Mouse (Mus musculus) right cerebral cortex, postnatal 4 days (tissue): ENCODE measurements at regions not wholly inside any gene's neighbourhood (a gene's known extent, or its start where the extent isn't known, plus 50 kb on each side); places are given as distances from the start of the nearest gene placed in this dataset.

ENCODE experiments used
- DNase-seq: peaks from one replicate; pipeline ENCODE4 v3.0.0-alpha.2; 2022

DNA sequence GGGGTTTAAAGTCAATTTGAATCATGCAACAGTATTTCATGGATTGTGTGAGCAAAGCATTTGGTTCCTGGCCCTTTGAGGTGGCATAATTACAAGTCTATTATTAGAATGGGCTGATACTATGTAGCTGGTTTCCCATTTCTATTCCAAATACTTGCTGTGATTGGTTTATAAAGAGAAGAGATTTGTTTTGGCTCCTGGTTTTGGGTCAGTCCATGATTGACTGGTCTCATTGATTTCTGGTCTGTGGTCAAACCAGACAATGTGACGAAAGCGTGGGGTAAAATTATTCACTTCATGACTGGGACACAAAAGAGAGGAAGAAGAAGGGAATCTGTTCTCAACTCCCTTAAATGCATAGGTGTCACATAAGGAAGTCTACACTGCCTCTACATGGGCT lies 147.0 kb upstream of the Dlgap1 start:
- DNase-seq: no peak

DNA sequence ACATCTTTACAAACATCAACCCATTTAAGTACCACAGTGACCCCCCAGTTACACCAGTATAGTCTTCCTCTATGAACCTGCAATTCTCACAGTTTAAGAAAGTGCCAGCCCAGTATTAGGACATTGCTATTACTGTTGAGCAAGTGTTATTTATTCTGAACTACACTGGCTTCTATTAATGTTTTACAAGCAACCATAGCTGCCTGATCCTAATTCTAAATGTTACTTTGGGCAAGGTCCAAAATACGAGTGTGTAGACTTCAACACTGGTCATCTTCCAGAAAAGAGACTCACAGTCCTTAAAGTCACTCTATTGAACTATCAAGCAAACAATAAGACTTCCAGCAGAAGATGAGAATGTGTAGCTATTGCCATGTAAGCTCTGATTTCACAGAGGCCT lies 146.0 kb upstream of the Dlgap1 start:
- DNase-seq: no peak

DNA sequence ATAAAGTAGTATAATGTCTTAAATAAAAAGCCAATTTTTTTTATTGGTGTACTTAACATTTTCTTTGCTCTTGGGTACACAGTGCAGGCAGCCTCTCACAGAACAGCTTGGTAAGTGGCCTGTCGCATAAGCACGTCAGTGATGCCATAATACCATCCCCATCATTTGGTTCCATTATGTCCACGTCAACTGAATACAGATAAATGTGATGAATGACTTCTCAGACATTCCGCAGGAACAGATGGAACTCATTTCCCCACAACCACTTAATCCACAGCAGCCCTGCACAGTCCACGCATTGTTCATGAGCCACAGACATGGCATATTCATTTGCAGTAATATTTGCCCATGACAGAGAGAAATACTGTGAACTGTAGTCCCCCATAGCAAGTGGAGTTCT lies 127.6 kb upstream of the Dlgap1 start:
- no peak for DNase-seq

DNA sequence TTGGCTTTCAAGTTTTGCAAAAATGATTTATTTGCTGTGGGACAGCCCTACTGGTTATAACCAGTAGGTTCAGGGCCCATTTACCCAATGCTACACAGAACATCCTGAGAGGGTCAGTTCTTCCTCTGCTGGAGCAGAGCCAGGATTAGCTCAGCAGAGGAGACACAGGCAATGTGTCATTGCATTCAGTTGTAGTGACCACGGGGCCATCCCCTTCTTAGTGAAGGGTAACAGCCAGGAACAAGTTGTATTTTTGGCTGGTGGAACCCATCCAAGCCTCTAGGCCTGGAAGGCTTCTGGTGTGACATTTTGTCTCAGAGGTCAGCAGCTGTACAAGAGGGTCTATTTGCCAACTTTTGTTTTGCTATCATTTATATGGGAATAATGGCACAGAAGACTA lies 120.6 kb upstream of the Dlgap1 start:
- DNase-seq: no peak

DNA sequence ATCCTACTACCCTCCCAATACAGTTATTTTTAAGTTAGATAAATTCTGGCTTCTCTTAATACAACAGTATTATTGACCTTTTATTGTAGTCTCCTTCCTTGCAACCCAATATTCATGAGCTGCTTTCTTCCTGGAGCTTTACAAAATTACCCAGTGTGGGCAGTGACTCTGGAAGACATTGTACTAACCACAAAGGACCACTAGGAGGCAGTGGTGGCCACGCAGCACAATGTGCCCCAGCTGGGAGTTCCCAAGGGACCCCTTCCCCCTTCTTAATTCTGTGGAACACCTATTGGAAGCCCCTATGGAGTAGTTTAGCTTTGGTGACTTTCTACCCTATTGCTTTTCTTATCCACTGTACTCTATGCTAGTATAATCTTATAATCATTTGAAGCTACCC lies 118.8 kb upstream of the Dlgap1 start:
- DNase-seq: no peak

DNA sequence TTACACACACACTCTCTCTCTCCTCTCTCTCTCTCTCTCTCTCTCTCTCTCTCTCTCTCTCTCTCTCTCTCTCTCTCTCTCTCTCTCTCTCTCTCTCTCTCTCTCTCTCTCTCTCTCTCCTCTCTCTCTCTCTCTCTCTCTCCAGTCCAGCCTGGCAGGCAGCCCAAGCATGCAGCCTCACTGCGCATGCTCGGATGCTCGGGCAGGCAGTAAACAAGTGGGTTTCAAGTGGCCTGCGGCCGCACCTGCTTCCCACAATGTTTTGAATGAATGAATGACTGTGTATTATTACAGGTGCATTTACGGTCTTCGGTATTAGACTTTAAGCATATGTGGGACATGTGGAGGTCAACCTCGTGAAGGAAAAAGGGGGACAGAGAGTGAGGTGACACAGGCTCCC lies 88.9 kb upstream of the Dlgap1 start:
- DNase-seq: peak; percentile 56

DNA sequence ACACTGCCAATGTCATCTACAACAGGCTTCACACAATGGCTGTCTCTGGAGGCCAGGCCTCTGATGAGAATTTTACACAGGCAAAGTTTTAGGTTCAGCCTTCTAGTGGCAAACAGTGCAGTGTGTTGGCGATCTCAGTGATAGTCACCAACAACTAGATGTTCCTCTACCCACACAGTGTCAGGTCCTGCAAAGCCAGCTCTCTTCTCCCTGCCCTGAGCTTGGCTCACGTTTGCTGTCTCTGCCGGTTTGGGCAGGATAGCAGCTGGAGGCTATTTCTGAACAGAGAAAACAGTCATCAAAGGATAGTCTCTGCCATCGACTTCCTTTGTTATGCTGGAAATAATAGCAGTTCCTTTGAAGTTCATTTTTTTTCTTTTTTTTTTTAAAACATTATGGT lies 74.9 kb upstream of the Dlgap1 start:
- no peak for DNase-seq
